Mouse (Mus musculus) embryonic fibroblast, embryonic 13.5 days (primary cell): ENCODE results near the gene Ciao2a. TPM values are rescaled to one million over a fixed set of nuclear protein-coding genes. Genes with fewer than 3 reads are reported as not detected.

Experiments used
- H3K27ac ChIP-seq: 2 replicates; pipeline ENCODE4 v1.5.1; 2012; ENCODE audit warnings: low read length, control low read depth, inconsistent platforms; ENCODE audit not compliant: insufficient read depth
- H3K4me1 ChIP-seq: 2 replicates; pipeline ENCODE4 v1.6.1; 2011; ENCODE audit warnings: low read length; ENCODE audit not compliant: control insufficient read depth, insufficient read depth
- H3K4me3 ChIP-seq: 2 replicates; pipeline ENCODE4 v1.5.1; 2011; ENCODE audit warnings: mild to moderate bottlenecking, control low read depth, low read length; ENCODE audit not compliant: insufficient read depth
- CTCF ChIP-seq: IDR thresholded peaks from 2 replicates; pipeline ENCODE4 v1.5.1; 2011; ENCODE audit warnings: mild to moderate bottlenecking, control low read depth, low read length, moderate library complexity, borderline replicate concordance; ENCODE audit not compliant: insufficient read depth
- POLR2A ChIP-seq: IDR thresholded peaks from 2 replicates; pipeline ENCODE4 v1.6.1; 2011; ENCODE audit warnings: low read depth, mild to moderate bottlenecking, control low read depth, low read length, moderate library complexity
- polyA plus RNA-seq: library from polyadenylated mRNA; stranded (reverse); fragments of >200 nt; gene quantifications from 2 replicates; pipeline ENCODE4 v1.2.4, GENCODE M21; 2011; ENCODE audit warnings: low read depth; ENCODE audit not compliant: missing spikeins, insufficient read length

The Ciao2a gene
- polyA plus RNA-seq, 1 experiment = 46.9 TPM

- TF ChIP-seq CTCF = no peak
- no peak for TF ChIP-seq POLR2A
- no peaks in the 10 kb centered on the region for H3K4me1 ChIP-seq
- H3K27ac ChIP-seq = peak overlapping the region; percentile 63
Observed at GRCm38 (mm10) chr9:66116890-66117289, 9.5 kb upstream of the Ciao2a start.

DNA sequence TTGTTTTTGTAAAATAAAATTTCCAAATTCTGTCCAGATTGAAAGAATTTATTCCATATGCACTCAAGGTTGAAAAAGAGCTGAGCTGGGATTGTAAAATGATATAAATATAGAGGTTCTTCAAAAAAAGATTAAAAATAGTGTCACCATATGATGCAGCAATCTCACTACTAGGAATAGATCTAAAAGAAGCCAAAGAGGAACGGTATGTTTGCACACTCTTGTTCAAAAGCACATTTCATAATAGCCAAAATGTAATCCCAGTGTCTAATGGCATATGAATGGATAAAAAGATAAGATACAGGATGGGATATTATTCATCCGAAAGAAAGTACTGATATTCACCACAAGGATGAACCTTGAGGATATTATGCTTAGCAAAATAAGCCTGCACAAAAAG lies 6.9 kb upstream of the Ciao2a start:
- Histone ChIP-seq H3K27ac (no peak overlapping the region), H3K4me1 (no peaks in the 10 kb centered on the region), H3K4me3 (no peak overlapping the region)
- no peak for TF ChIP-seq POLR2A

More at GRCm38 (mm10) chr9:66116890-66117289, 9.5 kb upstream of the Ciao2a start:
- no peak overlapping the region for H3K4me3 ChIP-seq

GRCm38 (mm10) chr9:66120106-66120505 lies 6.3 kb upstream of the Ciao2a start:
- TF ChIP-seq CTCF (no peak), POLR2A (no peak)
- Histone ChIP-seq H3K4me3 (no peak overlapping the region), H3K27ac (no peak overlapping the region), H3K4me1 (no peaks in the 10 kb centered on the region)

GRCm38 (mm10) chr9:66120945-66121344 lies 5.5 kb upstream of the Ciao2a start:
- Histone ChIP-seq H3K4me1 (no peaks in the 10 kb centered on the region), H3K27ac (no peak overlapping the region), H3K4me3 (no peak overlapping the region)
- TF ChIP-seq POLR2A = no peak
- TF ChIP-seq CTCF = no peak

- TF ChIP-seq CTCF (no peak), POLR2A (no peak)
- H3K4me3 ChIP-seq = no peak overlapping the region
- H3K4me1 ChIP-seq = no peaks in the 10 kb centered on the region
- H3K27ac ChIP-seq = no peak overlapping the region
Observed at GRCm38 (mm10) chr9:66121421-66121820, 5.0 kb upstream of the Ciao2a start.

- Histone ChIP-seq H3K4me1 (no peaks in the 10 kb centered on the region), H3K27ac (peak overlapping the region; percentile 59), H3K4me3 (peak overlapping the region; percentile 85)
- TF ChIP-seq CTCF (no peak), POLR2A (no peak)
Observed at GRCm38 (mm10) chr9:66123648-66124047, 2.8 kb upstream of the Ciao2a start.

DNA sequence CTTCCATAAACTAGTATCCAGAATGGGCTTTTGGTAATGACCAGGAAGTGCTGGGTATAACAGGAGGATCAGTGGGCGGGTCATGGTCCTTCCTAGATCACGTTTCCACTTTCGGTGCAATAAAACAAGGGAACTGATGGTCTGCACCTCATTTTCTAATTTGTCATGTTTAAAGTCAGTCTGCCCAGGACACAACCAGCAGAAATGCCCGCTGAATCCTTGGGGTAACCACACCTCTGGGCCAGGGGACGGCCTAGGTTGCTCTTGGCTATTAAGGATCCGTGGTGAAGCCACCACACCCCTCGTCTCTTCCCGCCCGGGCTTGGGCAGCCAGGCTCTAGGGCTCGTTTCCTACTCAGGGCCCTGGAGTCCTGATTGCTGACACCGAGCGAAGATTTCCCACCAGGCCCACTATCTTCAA lies 2.3 kb upstream of the Ciao2a start:
- no peaks in the 10 kb centered on the region for H3K4me1 ChIP-seq
- peak overlapping the region; percentile 59 for H3K27ac ChIP-seq
- H3K4me3 ChIP-seq = peak overlapping the region; percentile 85
- TF ChIP-seq POLR2A = 0 out of 2 replicates have a peak, but pooled peaks have one; percentile 32
- TF ChIP-seq CTCF = no peak

- peak overlapping the region; percentile 85 for H3K4me3 ChIP-seq
- TF ChIP-seq POLR2A = peak; percentile 95
- TF ChIP-seq CTCF = no peak
- H3K4me1 ChIP-seq = no peaks in the 10 kb centered on the region
- H3K27ac ChIP-seq = peak overlapping the region; percentile 59
Observed at GRCm38 (mm10) chr9:66124681-66125542, 1.5 kb upstream of the Ciao2a start.

GRCm38 (mm10) chr9:66125543-66126455 lies 612 bp upstream of the Ciao2a start:
- Histone ChIP-seq H3K27ac (peak overlapping the region; percentile 67), H3K4me1 (no peaks in the 10 kb centered on the region), H3K4me3 (peak overlapping the region; percentile 29)
- TF ChIP-seq POLR2A = 0 out of 2 replicates have a peak, but pooled peaks have one; percentile 24
- no peak for TF ChIP-seq CTCF

- H3K27ac ChIP-seq = peak overlapping the region; percentile 1; the same call in 1 of the 2 replicates
- no peaks in the 10 kb centered on the region for H3K4me1 ChIP-seq
- H3K4me3 ChIP-seq = peak overlapping the region; percentile 49
- TF ChIP-seq CTCF (no peak), POLR2A (no peak)
Observed at GRCm38 (mm10) chr9:66127193-66127546, 759 bp downstream of the Ciao2a start.

DNA sequence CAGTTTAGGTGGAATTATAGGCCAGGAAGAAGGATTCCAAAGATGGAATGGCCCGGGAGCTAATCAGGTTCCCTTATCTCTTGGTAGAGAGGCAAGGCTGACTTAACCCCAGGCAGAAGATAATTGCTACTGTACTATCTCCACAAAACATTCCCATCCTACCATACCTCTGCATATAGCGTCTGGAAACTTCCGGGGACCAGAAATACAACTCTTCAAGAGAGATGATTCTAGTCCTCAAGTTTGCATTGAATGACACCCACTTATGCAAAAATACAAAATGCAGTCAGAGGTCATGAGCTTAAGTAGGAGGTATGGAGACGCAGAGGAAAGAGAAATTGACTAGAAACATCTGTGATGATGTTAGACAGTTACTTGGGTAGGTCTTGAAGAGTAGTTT lies 1.5 kb downstream of the Ciao2a start:
- no peaks in the 10 kb centered on the region for H3K4me1 ChIP-seq
- H3K4me3 ChIP-seq = no peak overlapping the region; the same call in 1 of the 2 replicates
- H3K27ac ChIP-seq = no peak overlapping the region
- TF ChIP-seq CTCF = no peak
- no peak for TF ChIP-seq POLR2A
